Mouse (Mus musculus) c-Kit-positive CD71-negative TER-119-negative erythroid progenitor cells, embryonic 14.5 days (primary cell): ENCODE data around the gene Ntm.

Experiments
- DNase-seq: peaks from one replicate; pipeline ENCODE4 v3.0.0-alpha.2; 2013; ENCODE audit warnings: low read depth

The Ntm gene

GRCm38 (mm10) chr9:29962978-29963377 lies at the start of gene Ntm:
Gene Ntm (minus strand): TSS chr9:29963141.
- DNase-seq: no peak

- no peak for DNase-seq
Measured at GRCm38 (mm10) chr9:30005701-30006100, 42.8 kb upstream of the Ntm start.

GRCm38 (mm10) chr9:30003612-30004011 lies 40.7 kb upstream of the Ntm start:
- no peak for DNase-seq

- DNase-seq: no peak
Measured at GRCm38 (mm10) chr9:29981177-29981915, 18.4 kb upstream of the Ntm start.

- no peak for DNase-seq
Measured at GRCm38 (mm10) chr9:29961954-29962867, 730 bp downstream of the Ntm start.

- DNase-seq: no peak
Measured at GRCm38 (mm10) chr9:29961512-29961911, 1.4 kb downstream of the Ntm start.

GRCm38 (mm10) chr9:29960741-29961140 lies 2.2 kb downstream of the Ntm start:
- DNase-seq: no peak

- no peak for DNase-seq
Measured at GRCm38 (mm10) chr9:29960236-29960635, 2.7 kb downstream of the Ntm start.

- DNase-seq: no peak
Measured at GRCm38 (mm10) chr9:29956936-29957335, 6.0 kb downstream of the Ntm start.

GRCm38 (mm10) chr9:29954031-29954430 lies 8.9 kb downstream of the Ntm start:
- no peak for DNase-seq

GRCm38 (mm10) chr9:29949041-29949440 lies 13.9 kb downstream of the Ntm start:
- no peak for DNase-seq

GRCm38 (mm10) chr9:29943209-29944070 lies 19.5 kb downstream of the Ntm start:
- no peak for DNase-seq

- no peak for DNase-seq
Measured at GRCm38 (mm10) chr9:29942183-29942952, 20.6 kb downstream of the Ntm start.

- DNase-seq: no peak
Measured at GRCm38 (mm10) chr9:29939517-29940034, 23.4 kb downstream of the Ntm start.

- DNase-seq: no peak
Measured at GRCm38 (mm10) chr9:29928796-29929195, 34.1 kb downstream of the Ntm start.

- no peak for DNase-seq
Measured at GRCm38 (mm10) chr9:29925382-29925781, 37.6 kb downstream of the Ntm start.

- DNase-seq: no peak
Measured at GRCm38 (mm10) chr9:29898406-29899054, 64.4 kb downstream of the Ntm start.

- no peak for DNase-seq
Measured at GRCm38 (mm10) chr9:29897448-29897847, 65.5 kb downstream of the Ntm start.

- no peak for DNase-seq
Measured at GRCm38 (mm10) chr9:29892792-29893191, 70.1 kb downstream of the Ntm start.

GRCm38 (mm10) chr9:29888712-29889111 lies 74.2 kb downstream of the Ntm start:
- no peak for DNase-seq

GRCm38 (mm10) chr9:29887924-29888323 lies 75.0 kb downstream of the Ntm start:
- DNase-seq: no peak
